Mouse (Mus musculus) cerebellum, adult 11 months (tissue): ENCODE data around the gene Slc4a3.

Experiments used
- DNase-seq: peaks from one replicate; pipeline ENCODE4 v3.0.0; 2022

The Slc4a3 gene

GRCm38 (mm10) chr1:75608225-75608624, 62.2 kb downstream of the Slc4a3 start:
- DNase-seq = no peak

- no peak for DNase-seq
These were observed 62.7 kb downstream of the Slc4a3 start for GRCm38 (mm10) chr1:75608625-75609263.

DNA sequence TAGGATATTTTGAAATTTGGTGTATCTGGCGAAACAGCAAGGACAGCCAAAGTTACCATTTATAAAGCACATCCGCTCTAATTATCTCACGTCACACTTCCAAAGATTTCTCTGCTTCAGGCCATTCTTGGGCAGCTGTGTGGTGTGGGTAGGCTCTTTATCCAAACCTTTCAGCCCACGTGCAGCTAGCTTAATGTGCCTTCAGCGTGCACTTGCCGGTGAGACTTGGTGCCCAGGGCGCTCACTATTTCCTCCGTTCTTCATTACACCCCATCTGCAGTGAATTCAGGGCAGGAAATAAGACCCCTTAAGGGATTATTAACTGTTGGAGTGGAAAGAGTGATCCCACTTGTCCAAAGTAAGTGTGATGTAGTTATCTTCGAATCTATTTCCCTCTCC, 63.2 kb downstream of the Slc4a3 start:
- no peak for DNase-seq

GRCm38 (mm10) chr1:75610553-75610952, 64.5 kb downstream of the Slc4a3 start:
- no peak for DNase-seq
